Mouse (Mus musculus): ENCODE measurements around the gene Ccnl2. TPM values are rescaled to one million over a fixed set of nuclear protein-coding genes. Genes with fewer than 3 reads are reported as not detected.
"Not testable (repeated sequence)": the region's sequence is repeated elsewhere in the genome, so short reads cannot be mapped to it uniquely, and the experiment has no call there.

Gene Ccnl2
- polyA plus RNA-seq, 1 experiment = 38.4 TPM

- Histone ChIP-seq H3K36me3 (ENCODE audit: control insufficient read depth, insufficient read depth, low read length) (no peaks in the 10 kb centered on the region), H3K4me3 (ENCODE audit: control insufficient read depth, low read depth, low read length) (peak overlapping the region; percentile 88), H3K27ac (ENCODE audit: control insufficient read depth, insufficient read depth, low read depth, low read length) (peak overlapping the region; percentile 79), H3K27me3 (ENCODE audit: control insufficient read depth, insufficient read depth, low read length) (no peaks in the 10 kb centered on the region), H3K4me1 (ENCODE audit: control insufficient read depth, insufficient read depth, low read length) (peaks cover 20% of the 10 kb centered on the region)
- TF ChIP-seq POLR2A (IDR thresholded peaks at IDR 0.05; ENCODE audit: control insufficient read depth, low read depth, low read length) (no peak), CTCF (IDR thresholded peaks at IDR 0.05; ENCODE audit: control insufficient read depth, insufficient read depth, insufficient replicate concordance, low read depth, low read length) (no peak)
These were observed 28.7 kb upstream of the Ccnl2 start for GRCm38 (mm10) chr4:155783486-155784080.

GRCm38 (mm10) chr4:155784081-155784701, 28.1 kb upstream of the Ccnl2 start:
- TF ChIP-seq CTCF (IDR thresholded peaks at IDR 0.05; ENCODE audit: control insufficient read depth, insufficient read depth, insufficient replicate concordance, low read depth, low read length) = 0 out of 2 replicates have a peak, but pooled peaks have one; percentile 35
- peak; percentile 49 for TF ChIP-seq POLR2A (IDR thresholded peaks at IDR 0.05; ENCODE audit: control insufficient read depth, low read depth, low read length)
- H3K4me3 ChIP-seq (ENCODE audit: control insufficient read depth, low read depth, low read length) = peak overlapping the region; percentile 88
- no peaks in the 10 kb centered on the region for H3K36me3 ChIP-seq (ENCODE audit: control insufficient read depth, insufficient read depth, low read length)
- peaks cover 20% of the 10 kb centered on the region for H3K4me1 ChIP-seq (ENCODE audit: control insufficient read depth, insufficient read depth, low read length)
- no peaks in the 10 kb centered on the region for H3K27me3 ChIP-seq (ENCODE audit: control insufficient read depth, insufficient read depth, low read length)
- peak overlapping the region; percentile 79 for H3K27ac ChIP-seq (ENCODE audit: control insufficient read depth, insufficient read depth, low read depth, low read length)

DNA sequence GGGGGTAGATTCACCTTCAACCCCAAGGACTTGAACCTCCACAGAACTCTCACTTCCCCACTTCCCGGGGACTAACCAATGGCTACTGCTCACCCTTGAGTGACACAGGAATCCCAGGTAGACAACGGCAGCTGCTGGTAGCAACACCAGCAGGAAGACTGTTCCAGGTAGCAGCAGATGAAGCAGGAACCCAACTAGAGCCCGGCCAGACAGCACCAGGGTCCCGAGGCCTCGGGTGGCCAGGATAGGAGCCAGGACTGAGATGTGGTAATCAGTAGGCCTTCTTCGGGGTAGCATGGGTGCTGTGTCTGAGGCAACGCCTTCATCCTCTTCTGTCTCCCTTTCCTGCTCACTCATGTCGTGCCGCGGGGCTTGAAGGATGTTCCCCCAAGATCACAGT, 27.0 kb upstream of the Ccnl2 start:
- Histone ChIP-seq H3K27me3 (ENCODE audit: control insufficient read depth, insufficient read depth, low read length) (no peaks in the 10 kb centered on the region), H3K36me3 (ENCODE audit: control insufficient read depth, insufficient read depth, low read length) (no peaks in the 10 kb centered on the region), H3K4me3 (ENCODE audit: control insufficient read depth, low read depth, low read length) (peak overlapping the region; percentile 36), H3K27ac (ENCODE audit: control insufficient read depth, insufficient read depth, low read depth, low read length) (no peak overlapping the region), H3K4me1 (ENCODE audit: control insufficient read depth, insufficient read depth, low read length) (peaks cover 20% of the 10 kb centered on the region)
- no peak for TF ChIP-seq CTCF (IDR thresholded peaks at IDR 0.05; ENCODE audit: control insufficient read depth, insufficient read depth, insufficient replicate concordance, low read depth, low read length)
- no peak for TF ChIP-seq POLR2A (IDR thresholded peaks at IDR 0.05; ENCODE audit: control insufficient read depth, low read depth, low read length)

DNA sequence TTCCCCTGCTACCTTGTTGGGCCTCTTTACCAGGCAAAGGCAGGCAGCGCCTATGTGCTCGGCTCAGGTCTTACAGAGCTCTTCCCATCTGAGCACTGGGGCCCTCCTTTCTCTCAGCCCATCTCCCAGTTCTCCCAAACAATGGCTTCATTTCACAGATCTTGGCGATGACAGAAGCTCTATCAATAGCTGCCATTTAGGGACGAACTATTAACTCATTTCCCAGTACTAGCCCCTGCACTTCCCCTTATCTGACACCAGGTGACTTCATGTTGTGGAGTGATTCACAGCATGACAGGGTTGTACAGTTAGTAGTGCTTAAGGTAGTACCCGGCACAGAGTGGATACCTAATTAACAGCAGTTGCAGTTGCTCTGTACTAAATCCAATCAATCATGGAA, 26.5 kb upstream of the Ccnl2 start, which contains the start of gene Tmem88b:
TSS of gene Tmem88b (minus strand) at position 56 of the 400 bp plus-strand sequence.
- Histone ChIP-seq H3K4me1 (ENCODE audit: control insufficient read depth, insufficient read depth, low read length) (peaks cover 20% of the 10 kb centered on the region), H3K27ac (ENCODE audit: control insufficient read depth, insufficient read depth, low read depth, low read length) (peak within 1 kb of the TSS; percentile 79; the same call in 1 of the 2 replicates), H3K27me3 (ENCODE audit: control insufficient read depth, insufficient read depth, low read length) (no peaks in the 10 kb centered on the region), H3K36me3 (ENCODE audit: control insufficient read depth, insufficient read depth, low read length) (no peaks in the 10 kb centered on the region), H3K4me3 (ENCODE audit: control insufficient read depth, low read depth, low read length) (peak within 1 kb of the TSS; percentile 88)
- no peak for TF ChIP-seq CTCF (IDR thresholded peaks at IDR 0.05; ENCODE audit: control insufficient read depth, insufficient read depth, insufficient replicate concordance, low read depth, low read length)
- no peak for TF ChIP-seq POLR2A (IDR thresholded peaks at IDR 0.05; ENCODE audit: control insufficient read depth, low read depth, low read length)

DNA sequence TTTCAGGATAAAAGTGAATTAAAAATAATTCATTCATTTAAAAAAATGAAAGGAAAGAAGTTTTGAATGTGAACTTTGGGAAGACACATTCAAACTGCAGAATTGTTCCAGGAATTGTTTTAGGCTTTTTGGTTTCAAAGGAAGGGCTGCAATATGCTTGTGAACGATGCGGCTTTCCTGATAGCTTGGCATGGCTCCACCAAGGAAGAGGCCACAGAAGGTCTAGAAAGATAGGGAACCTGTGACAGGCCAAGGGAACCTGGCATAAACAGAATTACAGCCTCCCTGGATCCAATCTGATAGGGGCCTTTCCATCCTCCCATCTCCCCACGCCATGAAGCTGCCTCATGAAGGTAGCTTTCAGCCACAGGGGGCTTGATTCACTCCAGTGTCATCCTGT, 24.0 kb upstream of the Ccnl2 start:
- no peak overlapping the region for H3K4me3 ChIP-seq (ENCODE audit: control insufficient read depth, low read depth, low read length)
- H3K27me3 ChIP-seq (ENCODE audit: control insufficient read depth, insufficient read depth, low read length) = no peaks in the 10 kb centered on the region
- no peaks in the 10 kb centered on the region for H3K36me3 ChIP-seq (ENCODE audit: control insufficient read depth, insufficient read depth, low read length)
- H3K4me1 ChIP-seq (ENCODE audit: control insufficient read depth, insufficient read depth, low read length) = peaks cover 16% of the 10 kb centered on the region
- H3K27ac ChIP-seq (ENCODE audit: control insufficient read depth, insufficient read depth, low read depth, low read length) = no peak overlapping the region
- TF ChIP-seq POLR2A (IDR thresholded peaks at IDR 0.05; ENCODE audit: control insufficient read depth, low read depth, low read length) (no peak), CTCF (IDR thresholded peaks at IDR 0.05; ENCODE audit: control insufficient read depth, insufficient read depth, insufficient replicate concordance, low read depth, low read length) (no peak)

- peaks cover 11% of the 10 kb centered on the region for H3K4me1 ChIP-seq (ENCODE audit: control insufficient read depth, insufficient read depth, low read length)
- not testable (repeated sequence) for H3K4me3 ChIP-seq (ENCODE audit: control insufficient read depth, low read depth, low read length); H3K27ac ChIP-seq (ENCODE audit: control insufficient read depth, insufficient read depth, low read depth, low read length); H3K27me3 ChIP-seq (ENCODE audit: control insufficient read depth, insufficient read depth, low read length); H3K36me3 ChIP-seq (ENCODE audit: control insufficient read depth, insufficient read depth, low read length)
These were observed 23.5 kb upstream of the Ccnl2 start for GRCm38 (mm10) chr4:155788833-155789232.

GRCm38 (mm10) chr4:155790021-155790489, 22.2 kb upstream of the Ccnl2 start, which contains the start of gene Ankrd65:
Gene Ankrd65, plus strand, starts transcription at chr4:155790439.
- TF ChIP-seq POLR2A (IDR thresholded peaks at IDR 0.05; ENCODE audit: control insufficient read depth, low read depth, low read length) = no peak
- TF ChIP-seq CTCF (IDR thresholded peaks at IDR 0.05; ENCODE audit: control insufficient read depth, insufficient read depth, insufficient replicate concordance, low read depth, low read length) = no peak
- no peak within 1 kb of the TSS for H3K4me3 ChIP-seq (ENCODE audit: control insufficient read depth, low read depth, low read length)
- peaks cover 4% of the 10 kb centered on the region for H3K4me1 ChIP-seq (ENCODE audit: control insufficient read depth, insufficient read depth, low read length)
- H3K27me3 ChIP-seq (ENCODE audit: control insufficient read depth, insufficient read depth, low read length) = no peaks in the 10 kb centered on the region
- H3K27ac ChIP-seq (ENCODE audit: control insufficient read depth, insufficient read depth, low read depth, low read length) = no peak within 1 kb of the TSS
- no peaks in the 10 kb centered on the region for H3K36me3 ChIP-seq (ENCODE audit: control insufficient read depth, insufficient read depth, low read length)
